Mouse (Mus musculus): Measurements from ENCODE around the gene Dars2. TPM values are rescaled to one million over a fixed set of nuclear protein-coding genes. Genes with fewer than 3 reads are reported as not detected.

Dars2 gene
- polyA plus RNA-seq, 1 experiment from 2014 or later: 10.9 TPM

DNA sequence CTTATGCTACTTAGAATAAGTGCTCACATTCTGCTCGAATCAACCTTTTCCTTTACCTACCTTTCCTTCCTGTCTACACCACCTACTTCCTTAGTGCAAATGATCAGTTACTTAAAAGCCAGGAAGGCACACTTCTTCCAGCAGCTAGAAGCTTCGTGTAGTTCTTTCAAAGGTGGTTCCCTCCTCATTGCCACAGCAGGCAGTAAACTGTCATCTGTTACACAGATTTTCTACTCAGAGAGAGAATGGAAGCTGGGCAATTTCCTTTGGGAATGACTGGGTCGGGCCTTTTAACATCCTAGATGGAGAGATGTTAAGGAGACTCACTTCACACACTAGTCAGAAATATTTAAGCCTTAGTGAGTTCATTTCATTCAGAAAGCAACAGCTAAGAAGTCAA is 64.9 kb downstream of the Dars2 start:
- 52% methylated on average over 3 of the region's 3 CpGs for WGBS
- H3K27ac ChIP-seq (ENCODE audit: low read length): no peak overlapping the region
- ATAC-seq: no peak
- DNase-seq (ENCODE audit: low spot score): no peak
- no peak overlapping the region for H3K4me2 ChIP-seq (replicated peaks; ENCODE audit: low read depth, low read length)
- 0 out of 2 replicates have a peak, but pooled peaks cover 5% of the 10 kb centered on the region for H3K36me3 ChIP-seq (ENCODE audit: insufficient read depth, low read length)
- H3K4me1 ChIP-seq (ENCODE audit: insufficient read depth, low read depth, low read length): no peaks in the 10 kb centered on the region
- H3K4me3 ChIP-seq (ENCODE audit: low read depth, low read length): no peak overlapping the region
- H3K9me3 ChIP-seq (ENCODE audit: low read length): no peaks in the 10 kb centered on the region
- no peak for TF ChIP-seq CTCF (IDR thresholded peaks at IDR 0.05)
- no peak for TF ChIP-seq EP300 (IDR thresholded peaks at IDR 0.05)
- no peaks in the 10 kb centered on the region for H3K27me3 ChIP-seq (replicated peaks; ENCODE audit: insufficient read depth, low read length)
- H3K9ac ChIP-seq (replicated peaks; ENCODE audit: low read depth): no peak overlapping the region

- TF ChIP-seq CTCF (IDR thresholded peaks at IDR 0.05) (0 out of 2 replicates have a peak, but pooled peaks have one; percentile 5), EP300 (IDR thresholded peaks at IDR 0.05) (no peak)
- DNase-seq (ENCODE audit: low spot score): no peak
- Histone ChIP-seq H3K9ac (replicated peaks; ENCODE audit: low read depth) (no peak overlapping the region), H3K4me3 (ENCODE audit: low read depth, low read length) (no peak overlapping the region), H3K9me3 (ENCODE audit: low read length) (no peaks in the 10 kb centered on the region), H3K27me3 (replicated peaks; ENCODE audit: insufficient read depth, low read length) (no peaks in the 10 kb centered on the region), H3K4me1 (ENCODE audit: insufficient read depth, low read depth, low read length) (no peaks in the 10 kb centered on the region), H3K27ac (ENCODE audit: low read length) (no peak overlapping the region), H3K4me2 (replicated peaks; ENCODE audit: low read depth, low read length) (no peak overlapping the region), H3K36me3 (ENCODE audit: insufficient read depth, low read length) (no peaks in the 10 kb centered on the region)
- 70% methylated on average over 4 of the region's 4 CpGs for WGBS
- no peak for ATAC-seq
Measured at GRCm38 (mm10) chr1:161004942-161005341, 65.5 kb downstream of the Dars2 start.

GRCm38 (mm10) chr1:160993851-160994250 is 76.6 kb downstream of the Dars2 start:
- Histone ChIP-seq H3K4me2 (replicated peaks; ENCODE audit: low read depth, low read length) (no peak overlapping the region), H3K27ac (ENCODE audit: low read length) (no peak overlapping the region), H3K4me1 (ENCODE audit: insufficient read depth, low read depth, low read length) (no peaks in the 10 kb centered on the region), H3K9me3 (ENCODE audit: low read length) (no peaks in the 10 kb centered on the region), H3K36me3 (ENCODE audit: insufficient read depth, low read length) (no peaks in the 10 kb centered on the region), H3K27me3 (replicated peaks; ENCODE audit: insufficient read depth, low read length) (no peaks in the 10 kb centered on the region), H3K4me3 (ENCODE audit: low read depth, low read length) (no peak overlapping the region), H3K9ac (replicated peaks; ENCODE audit: low read depth) (no peak overlapping the region)
- no peak for ATAC-seq
- TF ChIP-seq EP300 (IDR thresholded peaks at IDR 0.05) (no peak), CTCF (IDR thresholded peaks at IDR 0.05) (no peak)
- 73% methylated on average over 6 of the region's 6 CpGs for WGBS
- DNase-seq (ENCODE audit: low spot score): no peak

Other genes with a start within 250 kb of the Dars2 start
- 6.9 and 8.2 TPM in 2 replicates for gene Rc3h1, start 164.2 kb downstream of the Dars2 start, polyA plus RNA-seq (2015; fragmentation: Nextera tagmentation; extraction: Ambion mirVana)
- 1.7 and 2.3 TPM in 2 replicates for gene Serpinc1, start 92.1 kb downstream of the Dars2 start, polyA plus RNA-seq (2015; fragmentation: Nextera tagmentation; extraction: Ambion mirVana)
- 4.5 and 6.4 TPM in 2 replicates for gene Zbtb37, start 35.8 kb downstream of the Dars2 start, polyA plus RNA-seq (2015; fragmentation: Nextera tagmentation; extraction: Ambion mirVana)
- gene Cenpl, start 55 bp upstream of the Dars2 start, polyA plus RNA-seq (2015; fragmentation: Nextera tagmentation; extraction: Ambion mirVana): 4.5 and 5.6 TPM in 2 replicates
- 9.5 and 10.0 TPM in 2 replicates for gene Klhl20, start 60.9 kb upstream of the Dars2 start, polyA plus RNA-seq (2015; fragmentation: Nextera tagmentation; extraction: Ambion mirVana)
- gene Ankrd45, start 72.0 kb upstream of the Dars2 start, polyA plus RNA-seq (2015; fragmentation: Nextera tagmentation; extraction: Ambion mirVana): 1.3 and 2.2 TPM in 2 replicates
- gene Tex50, start 88.7 kb upstream of the Dars2 start, polyA plus RNA-seq (2015; fragmentation: Nextera tagmentation; extraction: Ambion mirVana): 0.15 TPM in 1 of 2 replicates, not detected in the other
- gene Prdx6, start 180.6 kb upstream of the Dars2 start, polyA plus RNA-seq (2015; fragmentation: Nextera tagmentation; extraction: Ambion mirVana): 1,194 and 1,245 TPM in 2 replicates